Mouse (Mus musculus) stomach, postnatal 0 days (tissue): ENCODE data around the gene Ccdc3. TPM values are rescaled to one million over a fixed set of nuclear protein-coding genes. Genes with fewer than 3 reads are reported as not detected.

ENCODE experiments used
- ATAC-seq: fragments of 200-750 bp; cut with Nextera tagmentation; 2 replicates; pipeline ENCODE4 v1.8.0; 2017; ENCODE audit not compliant: low FRiP score, low TSS enrichment
- DNase-seq: peaks from one replicate; pipeline ENCODE4 v3.0.0-alpha.2; 2016; ENCODE audit warnings: low spot score
- H3K27ac ChIP-seq: fragments of 300-500 bp; sonication (generic); replicated peaks from 2 replicates; pipeline ENCODE4 v1.5.1; 2014; ENCODE audit warnings: mild to moderate bottlenecking, control low read depth
- H3K27me3 ChIP-seq: fragments of 300-500 bp; sonication (generic); 2 replicates; pipeline ENCODE4 v1.6.1; 2014; ENCODE audit warnings: low read length; ENCODE audit not compliant: control insufficient read depth, insufficient read depth
- H3K36me3 ChIP-seq: fragments of 300-500 bp; sonication (generic); 2 replicates; pipeline ENCODE4 v1.6.1; 2014; ENCODE audit warnings: low read length, mixed read lengths; ENCODE audit not compliant: control insufficient read depth, insufficient read depth
- H3K4me1 ChIP-seq: fragments of 300-500 bp; sonication (generic); replicated peaks from 2 replicates; pipeline ENCODE4 v1.6.1; 2014; ENCODE audit warnings: antibody characterized with exemption; ENCODE audit not compliant: control insufficient read depth, insufficient read depth
- H3K4me2 ChIP-seq: fragments of 300-500 bp; sonication (generic); replicated peaks from 2 replicates; pipeline ENCODE4 v1.6.1; 2014; ENCODE audit warnings: low read depth, mild to moderate bottlenecking, control low read depth, moderate library complexity
- H3K4me3 ChIP-seq: fragments of 300-500 bp; sonication (generic); 2 replicates; pipeline ENCODE4 v1.5.1; 2014; ENCODE audit warnings: low read depth, low read length, control low read depth
- H3K9ac ChIP-seq: fragments of 300-500 bp; sonication (generic); 2 replicates; pipeline ENCODE4 v1.6.1; 2014; ENCODE audit warnings: mild to moderate bottlenecking, low read length, control low read depth, mixed read lengths
- H3K9me3 ChIP-seq: fragments of 300-500 bp; sonication (generic); 2 replicates; pipeline ENCODE4 v1.6.1; 2016; ENCODE audit warnings: low read length; ENCODE audit not compliant: control insufficient read depth
- CTCF ChIP-seq: IDR thresholded peaks from 2 replicates; pipeline ENCODE4 v1.5.1; 2016; ENCODE audit warnings: antibody characterized with exemption, low read depth, mild to moderate bottlenecking, moderate library complexity
- EP300 ChIP-seq: optimal IDR thresholded peaks from 2 replicates; pipeline ENCODE3; 2016; ENCODE audit warnings: antibody characterized with exemption
- WGBS: fragments of 180-500 bp; shearing (Covaris S2); extraction: QIAGEN DNeasy Blood & Tissue Kit; methylation state at CpG from one replicate; pipeline ENCODE4 v1.1.7; 2014; 5-methylcytosine and 5-hydroxymethylcytosine counted together
- polyA plus RNA-seq: library from polyadenylated mRNA; unstranded; fragments of >200 nt; fragmentation: Nextera tagmentation; extraction: Ambion mirVana; gene quantifications from 2 replicates; pipeline ENCODE4 v1.2.1, GENCODE M21; 2015

Ccdc3 gene
- polyA plus RNA-seq, 1 experiment from 2014 or later, result 24.4 TPM

- ATAC-seq, result no peak
- 82% methylated on average over 2 of the region's 2 CpGs for WGBS
- Histone ChIP-seq H3K4me2 (no peak overlapping the region), H3K9me3 (no peaks in the 10 kb centered on the region), H3K4me3 (no peak overlapping the region), H3K9ac (no peak overlapping the region), H3K36me3 (no peaks in the 10 kb centered on the region), H3K4me1 (no peaks in the 10 kb centered on the region), H3K27me3 (no peaks in the 10 kb centered on the region), H3K27ac (no peak overlapping the region)
- TF ChIP-seq CTCF, result no peak
- TF ChIP-seq EP300, result no peak
- no peak for DNase-seq
These were observed 124.7 kb downstream of the Ccdc3 start for GRCm38 (mm10) chr2:5262279-5262678.

DNA sequence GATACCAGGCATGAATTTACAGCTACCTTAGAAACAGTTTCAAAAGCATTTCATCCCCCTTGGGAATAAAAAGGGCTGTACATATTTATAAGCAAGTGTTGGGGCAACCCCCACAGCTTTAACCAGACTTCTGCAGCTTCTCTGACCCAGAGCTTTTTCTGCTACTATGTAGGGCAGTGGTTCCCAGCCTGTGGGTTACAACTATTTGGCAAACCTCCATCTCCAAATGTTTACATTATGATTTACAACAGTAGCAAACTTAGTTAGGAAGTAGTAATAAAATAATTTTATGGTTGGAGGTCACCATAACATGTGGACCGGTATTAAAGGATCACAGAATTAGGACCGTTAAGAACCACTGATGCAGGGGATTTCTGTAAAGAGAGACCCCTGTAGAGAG is 130.4 kb downstream of the Ccdc3 start:
- no peaks in the 10 kb centered on the region for H3K36me3 ChIP-seq
- DNase-seq (no peak), ATAC-seq (no peak)
- H3K9ac ChIP-seq, result no peak overlapping the region
- no peak overlapping the region for H3K4me2 ChIP-seq
- WGBS, result 59% methylated on average over 2 of the region's 2 CpGs
- no peaks in the 10 kb centered on the region for H3K9me3 ChIP-seq
- no peaks in the 10 kb centered on the region for H3K4me1 ChIP-seq
- no peak overlapping the region for H3K4me3 ChIP-seq
- H3K27ac ChIP-seq, result no peak overlapping the region
- TF ChIP-seq CTCF (no peak), EP300 (no peak)
- no peaks in the 10 kb centered on the region for H3K27me3 ChIP-seq

Other genes with a start within 250 kb of the Ccdc3 start
- gene Phyh, start 218.8 kb upstream of the Ccdc3 start, polyA plus RNA-seq, result 180 and 185 TPM in 2 replicates
- not detected in 2 replicates for gene Ucma, start 161.7 kb upstream of the Ccdc3 start, polyA plus RNA-seq
- gene Mcm10, start 125.0 kb upstream of the Ccdc3 start, polyA plus RNA-seq, result 6.1 and 6.8 TPM in 2 replicates
- 16.6 and 17.0 TPM in 2 replicates for gene Optn, start 73.7 kb upstream of the Ccdc3 start, polyA plus RNA-seq